Mouse (Mus musculus) kidney, embryonic 16.5 days (tissue): Measurements from ENCODE around the gene Kcnd2. TPM values are rescaled to one million over a fixed set of nuclear protein-coding genes. Genes with fewer than 3 reads are reported as not detected.

Source experiments
- ATAC-seq: fragments of 200-750 bp; cut with Nextera tagmentation; 2 replicates; pipeline ENCODE4 v1.8.0; 2017; ENCODE audit warnings: moderate TSS enrichment; ENCODE audit not compliant: low FRiP score, low TSS enrichment
- H3K27ac ChIP-seq: fragments of 300-500 bp; sonication (generic); 2 replicates; pipeline ENCODE4 v1.5.1; 2014; ENCODE audit warnings: low read length
- H3K27me3 ChIP-seq: fragments of 300-500 bp; sonication (generic); 2 replicates; pipeline ENCODE4 v1.6.1; 2014; ENCODE audit warnings: low read length, control low read depth, mixed read lengths; ENCODE audit not compliant: insufficient read depth
- H3K36me3 ChIP-seq: fragments of 300-500 bp; sonication (generic); 2 replicates; pipeline ENCODE4 v1.6.1; 2014; ENCODE audit warnings: low read length, control low read depth, mixed read lengths; ENCODE audit not compliant: insufficient read depth
- H3K4me1 ChIP-seq: fragments of 300-500 bp; sonication (generic); 2 replicates; pipeline ENCODE4 v1.6.1; 2014; ENCODE audit warnings: low read length, control low read depth, mixed read lengths; ENCODE audit not compliant: insufficient read depth
- H3K4me2 ChIP-seq: fragments of 300-500 bp; sonication (generic); replicated peaks from 2 replicates; pipeline ENCODE4 v1.6.1; 2014; ENCODE audit warnings: low read depth, low read length
- H3K4me3 ChIP-seq: fragments of 300-500 bp; sonication (generic); 2 replicates; pipeline ENCODE4 v1.5.1; 2014; ENCODE audit warnings: mild to moderate bottlenecking, low read length
- H3K9ac ChIP-seq: fragments of 300-500 bp; sonication (generic); replicated peaks from 2 replicates; pipeline ENCODE4 v1.6.1; 2014; ENCODE audit warnings: low read length
- H3K9me3 ChIP-seq: fragments of 300-500 bp; sonication (generic); 2 replicates; pipeline ENCODE4 v1.6.1; 2016; ENCODE audit warnings: low read length, control low read depth
- WGBS: fragments of 180-500 bp; shearing (Covaris S2); extraction: QIAGEN DNeasy Blood & Tissue Kit; methylation state at CpG from one replicate; pipeline ENCODE4 v1.1.7; 2014; 5-methylcytosine and 5-hydroxymethylcytosine counted together
- polyA plus RNA-seq: library from polyadenylated mRNA; unstranded; fragments of >200 nt; fragmentation: Nextera tagmentation; extraction: Ambion mirVana; gene quantifications from 2 replicates; pipeline ENCODE4 v1.2.1, GENCODE M21; 2015

Gene Kcnd2
- polyA plus RNA-seq: 1.6 and 2.0 TPM in 2 replicates

DNA sequence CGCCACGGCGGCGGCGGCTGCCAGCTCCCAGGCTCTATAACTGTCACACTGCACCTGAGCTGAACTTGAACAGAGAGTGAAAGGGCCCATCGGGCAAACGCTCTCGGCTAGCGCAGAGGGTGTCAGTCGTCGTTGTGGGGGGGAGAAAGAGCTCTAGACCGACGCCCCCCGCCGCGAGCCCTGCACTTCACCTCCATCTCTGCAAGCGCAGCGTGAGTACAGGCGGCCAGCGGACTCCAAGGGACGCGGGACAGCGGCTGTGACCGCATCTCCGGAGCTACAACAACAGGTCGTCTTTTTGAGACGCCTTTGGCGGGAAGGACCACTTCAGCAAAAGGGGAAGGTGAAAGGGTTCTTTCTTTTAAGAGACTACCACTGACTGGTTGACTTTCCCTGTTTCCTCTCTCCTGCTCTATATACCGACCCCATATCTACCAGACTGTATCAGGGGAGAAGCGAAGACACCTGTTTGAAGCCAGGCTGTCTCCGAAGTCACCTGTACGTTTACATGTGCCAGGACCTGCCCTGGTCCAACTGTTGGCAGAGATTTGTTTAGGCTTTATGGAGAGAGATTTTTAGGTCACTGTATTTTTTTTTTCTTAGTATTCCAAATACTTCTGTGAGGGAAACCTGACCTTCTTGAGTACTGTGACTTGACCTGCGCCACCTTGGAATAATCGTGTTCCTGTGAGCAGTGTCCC lies at the start of gene Kcnd2:
Gene Kcnd2, plus strand, starts transcription at position 13 of the 701 bp plus-strand sequence.
- H3K27me3 ChIP-seq: peaks cover 14% of the 10 kb centered on the region; the same call in 1 of the 2 replicates
- no peaks in the 10 kb centered on the region for H3K36me3 ChIP-seq
- H3K9me3 ChIP-seq: no peaks in the 10 kb centered on the region
- no peak within 1 kb of the TSS for H3K27ac ChIP-seq
- H3K4me2 ChIP-seq: peak within 1 kb of the TSS; percentile 99
- H3K4me1 ChIP-seq: peaks cover 5% of the 10 kb centered on the region; the same call in 1 of the 2 replicates
- H3K9ac ChIP-seq: peak within 1 kb of the TSS; percentile 65
- H3K4me3 ChIP-seq: peak within 1 kb of the TSS; percentile 72
- no peak for ATAC-seq
- WGBS: 11% methylated on average over 34 of the region's 34 CpGs

DNA sequence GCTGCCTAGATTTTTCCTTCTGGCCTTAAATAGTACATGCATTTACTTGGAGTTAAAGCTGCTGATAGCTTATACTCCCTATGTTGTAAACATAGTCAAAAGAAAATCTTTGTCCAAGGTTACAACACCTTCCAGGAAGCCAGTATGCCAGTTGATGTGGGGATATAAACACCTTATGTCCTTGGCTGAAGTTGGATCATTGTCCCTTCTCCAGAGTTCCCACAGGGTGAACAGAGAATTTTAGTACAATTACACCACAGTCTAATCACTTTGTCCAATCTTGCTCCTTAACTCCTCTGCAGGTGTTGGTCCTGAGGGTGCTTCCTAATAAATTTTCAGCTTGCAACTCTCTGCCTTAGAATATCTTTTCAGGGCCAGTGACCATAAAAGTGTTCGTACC lies 48.7 kb upstream of the Kcnd2 start:
- Histone ChIP-seq H3K27ac (no peak overlapping the region), H3K9me3 (no peaks in the 10 kb centered on the region), H3K36me3 (no peaks in the 10 kb centered on the region), H3K4me3 (no peak overlapping the region), H3K4me1 (no peaks in the 10 kb centered on the region), H3K27me3 (no peaks in the 10 kb centered on the region), H3K9ac (no peak overlapping the region), H3K4me2 (no peak overlapping the region)
- 76% methylated on average over 1 of the region's 1 CpGs for WGBS
- ATAC-seq: no peak

DNA sequence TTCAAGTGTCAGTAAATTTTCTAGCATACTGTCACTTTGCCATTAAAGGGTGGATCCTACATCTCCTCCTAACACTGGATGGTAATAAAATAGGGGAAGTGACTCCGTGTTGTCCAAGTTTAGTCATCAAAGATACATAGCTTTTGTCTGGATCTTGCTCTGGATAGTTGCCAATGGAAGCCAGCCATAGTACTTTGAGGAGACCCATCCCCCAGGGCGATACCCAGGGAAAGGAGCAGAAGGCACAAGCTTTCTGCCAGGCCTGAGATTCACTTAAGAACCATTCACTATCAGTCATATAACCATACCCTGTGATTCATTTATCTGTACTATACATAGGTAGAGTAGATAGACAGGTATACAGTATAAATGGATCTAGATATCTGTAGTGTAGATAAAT lies 20.0 kb upstream of the Kcnd2 start:
- Histone ChIP-seq H3K4me1 (no peaks in the 10 kb centered on the region), H3K4me2 (no peak overlapping the region), H3K4me3 (no peak overlapping the region), H3K9me3 (0 out of 2 replicates have a peak, but pooled peaks cover 3% of the 10 kb centered on the region), H3K27ac (no peak overlapping the region), H3K27me3 (no peaks in the 10 kb centered on the region), H3K9ac (no peak overlapping the region), H3K36me3 (no peaks in the 10 kb centered on the region)
- WGBS: 57% methylated on average over 2 of the region's 2 CpGs
- ATAC-seq: no peak

DNA sequence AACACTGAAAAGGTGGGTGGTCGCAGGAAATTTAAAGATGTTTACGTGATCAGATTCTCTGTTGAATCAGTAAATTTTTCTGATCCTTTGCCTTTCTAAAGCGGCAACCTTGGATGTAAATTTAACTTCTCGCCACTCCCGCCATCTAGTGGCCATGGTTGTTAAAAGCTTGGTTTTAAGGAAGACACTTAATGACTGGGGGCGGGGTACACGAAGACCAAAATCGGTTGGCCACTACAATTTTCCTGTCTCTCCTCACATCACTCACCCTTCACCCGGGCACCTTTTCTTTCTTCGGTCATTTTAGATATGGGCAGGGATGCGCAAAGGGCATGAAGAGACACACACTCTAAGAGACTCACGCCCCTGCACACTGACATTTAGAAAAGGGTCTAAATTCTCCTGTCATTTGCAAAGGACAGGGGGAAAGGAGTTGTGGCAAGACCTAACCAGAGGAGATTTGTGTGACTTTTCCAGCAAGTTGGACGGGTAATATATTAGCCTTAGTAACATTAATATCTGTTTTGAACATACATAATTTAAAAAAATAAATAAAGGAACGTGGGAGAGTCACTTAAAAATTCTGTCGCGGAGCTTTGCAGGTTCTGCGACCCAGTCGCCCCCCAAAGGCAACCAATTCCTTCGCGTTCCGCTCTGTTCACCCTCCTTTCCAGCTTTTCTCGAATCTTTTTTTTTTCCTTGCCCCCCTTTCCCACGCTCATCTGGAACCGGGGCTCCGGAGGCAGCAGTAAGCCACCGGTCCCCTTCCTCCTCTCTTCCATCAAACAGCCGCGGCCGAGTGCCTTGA lies 1.2 kb upstream of the Kcnd2 start:
- H3K4me1 ChIP-seq: peaks cover 5% of the 10 kb centered on the region; the same call in 1 of the 2 replicates
- H3K27ac ChIP-seq: no peak overlapping the region
- H3K9ac ChIP-seq: peak overlapping the region; percentile 65
- WGBS: under 1% methylated on average over 29 of the region's 29 CpGs
- no peaks in the 10 kb centered on the region for H3K36me3 ChIP-seq
- peak; percentile 63 for ATAC-seq
- H3K4me3 ChIP-seq: peak overlapping the region; percentile 72
- peak overlapping the region; percentile 99 for H3K4me2 ChIP-seq
- H3K9me3 ChIP-seq: no peaks in the 10 kb centered on the region
- H3K27me3 ChIP-seq: peaks cover 14% of the 10 kb centered on the region; the same call in 1 of the 2 replicates

DNA sequence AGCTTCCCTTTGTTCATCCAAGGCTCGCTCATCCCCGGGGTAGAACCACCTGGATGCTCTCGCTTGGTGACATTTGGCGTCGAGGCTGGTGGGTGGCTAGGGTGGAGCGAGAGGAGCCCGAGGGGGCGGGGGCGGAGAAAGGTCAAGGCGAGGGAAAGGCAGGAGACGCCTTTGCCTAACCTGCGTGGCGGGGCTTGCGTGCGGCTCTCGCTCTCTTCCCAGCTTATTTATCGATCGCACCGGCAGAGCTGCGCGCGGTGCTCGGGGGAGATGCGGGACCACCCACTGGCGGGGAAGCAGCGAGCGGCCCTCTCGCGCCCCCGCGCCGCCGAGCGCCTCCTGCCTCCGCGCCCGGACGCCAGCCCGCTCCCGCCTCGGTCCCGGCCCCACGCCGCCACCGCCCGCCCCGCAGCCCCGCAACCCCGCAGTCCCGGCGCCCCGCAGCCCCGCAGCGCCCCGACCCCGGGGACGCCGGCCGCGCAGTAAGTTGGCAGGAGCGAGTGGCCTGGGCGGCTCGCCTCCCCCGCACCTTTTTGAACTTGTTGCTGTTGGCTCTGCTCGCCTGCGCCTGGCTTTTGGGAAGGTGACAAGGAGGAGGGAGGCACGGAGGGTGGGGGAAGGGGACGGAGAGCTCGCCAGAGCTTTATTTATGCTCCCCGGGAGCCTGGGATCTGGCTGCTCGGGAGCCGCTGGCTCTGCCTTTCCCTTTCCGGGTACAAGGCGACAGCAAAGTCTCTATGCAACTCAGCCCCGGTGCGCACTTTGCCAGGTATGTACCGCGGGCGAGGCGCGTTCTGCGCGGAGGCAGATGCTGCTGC lies 421 bp upstream of the Kcnd2 start:
- Histone ChIP-seq H3K9me3 (no peaks in the 10 kb centered on the region), H3K4me1 (peaks cover 5% of the 10 kb centered on the region; the same call in 1 of the 2 replicates), H3K27ac (no peak overlapping the region), H3K4me3 (peak overlapping the region; percentile 72), H3K27me3 (peaks cover 14% of the 10 kb centered on the region; the same call in 1 of the 2 replicates), H3K9ac (peak overlapping the region; percentile 65), H3K36me3 (no peaks in the 10 kb centered on the region), H3K4me2 (peak overlapping the region; percentile 99)
- under 1% methylated on average over 68 of the region's 83 CpGs for WGBS
- peak; percentile 75 for ATAC-seq

DNA sequence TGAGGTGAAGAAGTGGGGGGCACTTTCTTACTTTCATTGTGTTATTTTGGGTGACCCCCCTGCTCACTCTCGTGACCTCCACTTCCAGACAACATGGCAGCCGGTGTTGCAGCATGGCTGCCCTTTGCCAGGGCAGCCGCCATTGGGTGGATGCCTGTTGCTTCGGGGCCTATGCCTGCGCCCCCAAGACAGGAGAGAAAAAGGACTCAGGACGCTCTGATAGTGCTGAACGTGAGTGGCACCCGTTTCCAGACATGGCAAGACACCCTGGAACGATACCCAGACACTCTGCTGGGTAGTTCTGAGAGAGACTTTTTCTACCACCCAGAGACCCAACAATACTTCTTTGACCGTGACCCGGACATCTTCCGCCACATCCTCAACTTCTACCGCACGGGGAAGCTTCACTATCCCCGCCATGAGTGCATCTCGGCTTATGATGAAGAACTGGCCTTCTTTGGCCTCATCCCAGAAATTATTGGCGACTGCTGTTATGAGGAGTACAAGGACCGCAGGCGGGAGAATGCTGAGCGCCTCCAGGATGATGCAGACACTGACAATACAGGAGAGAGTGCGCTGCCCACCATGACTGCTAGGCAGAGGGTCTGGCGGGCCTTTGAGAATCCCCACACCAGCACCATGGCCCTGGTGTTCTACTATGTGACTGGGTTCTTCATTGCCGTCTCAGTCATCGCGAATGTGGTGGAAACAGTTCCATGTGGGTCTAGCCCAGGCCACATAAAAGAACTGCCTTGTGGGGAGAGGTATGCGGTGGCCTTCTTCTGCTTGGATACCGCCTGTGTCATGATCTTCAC lies 1.1 kb downstream of the Kcnd2 start:
- Histone ChIP-seq H3K9me3 (no peaks in the 10 kb centered on the region), H3K27ac (no peak overlapping the region), H3K4me1 (peaks cover 5% of the 10 kb centered on the region; the same call in 1 of the 2 replicates), H3K36me3 (no peaks in the 10 kb centered on the region), H3K9ac (no peak overlapping the region), H3K27me3 (peaks cover 14% of the 10 kb centered on the region; the same call in 1 of the 2 replicates), H3K4me2 (no peak overlapping the region), H3K4me3 (no peak overlapping the region)
- ATAC-seq: no peak
- 95% methylated on average over 27 of the region's 27 CpGs for WGBS

DNA sequence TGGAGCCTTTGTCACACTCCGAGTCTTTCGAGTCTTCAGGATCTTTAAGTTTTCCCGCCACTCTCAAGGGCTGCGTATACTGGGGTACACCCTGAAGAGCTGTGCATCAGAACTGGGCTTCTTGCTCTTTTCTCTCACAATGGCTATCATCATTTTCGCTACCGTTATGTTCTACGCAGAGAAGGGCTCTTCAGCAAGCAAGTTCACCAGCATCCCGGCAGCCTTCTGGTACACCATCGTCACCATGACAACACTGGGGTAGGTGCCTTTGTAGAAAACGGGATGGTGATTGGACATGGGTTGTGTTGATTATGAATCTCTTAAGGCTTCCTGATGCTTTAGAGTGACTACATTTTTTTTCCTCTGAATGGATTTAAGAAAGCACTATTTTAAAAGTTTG lies 1.9 kb downstream of the Kcnd2 start:
- H3K36me3 ChIP-seq: no peaks in the 10 kb centered on the region

DNA sequence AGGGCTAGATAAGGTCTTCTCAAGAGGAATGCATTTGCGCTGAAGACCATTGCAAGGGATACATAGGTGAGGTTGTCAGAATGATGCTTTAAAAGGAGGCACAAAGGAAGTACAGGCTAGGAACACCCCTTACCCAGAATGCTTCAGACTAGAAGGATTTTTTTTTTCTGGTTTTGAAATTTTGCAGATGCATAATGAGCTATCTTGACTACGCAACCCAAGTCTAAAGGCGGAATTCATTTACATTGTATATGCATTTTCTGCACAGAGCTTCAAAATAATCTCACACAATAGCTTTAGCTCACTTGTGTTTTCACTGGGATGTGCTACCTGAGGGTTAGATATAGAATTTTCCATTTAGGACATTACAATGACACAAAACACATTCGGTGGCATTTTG lies 10.8 kb downstream of the Kcnd2 start:
- H3K4me1 ChIP-seq: no peaks in the 10 kb centered on the region
- H3K4me2 ChIP-seq: no peak overlapping the region
- no peaks in the 10 kb centered on the region for H3K27me3 ChIP-seq
- H3K27ac ChIP-seq: no peak overlapping the region
- H3K9me3 ChIP-seq: no peaks in the 10 kb centered on the region
- H3K4me3 ChIP-seq: no peak overlapping the region
- 97% methylated on average over 4 of the region's 4 CpGs for WGBS
- ATAC-seq: no peak
- no peaks in the 10 kb centered on the region for H3K36me3 ChIP-seq
- no peak overlapping the region for H3K9ac ChIP-seq

More for the DNA sequence above, 1.9 kb downstream of the Kcnd2 start:
- H3K4me2 ChIP-seq: no peak overlapping the region
- H3K9me3 ChIP-seq: no peaks in the 10 kb centered on the region
- 96% methylated on average over 10 of the region's 10 CpGs for WGBS
- H3K4me1 ChIP-seq: peaks cover 5% of the 10 kb centered on the region; the same call in 1 of the 2 replicates
- H3K4me3 ChIP-seq: no peak overlapping the region
- H3K27me3 ChIP-seq: peaks cover 13% of the 10 kb centered on the region; the same call in 1 of the 2 replicates
- no peak overlapping the region for H3K27ac ChIP-seq
- no peak overlapping the region for H3K9ac ChIP-seq
- ATAC-seq: no peak

DNA sequence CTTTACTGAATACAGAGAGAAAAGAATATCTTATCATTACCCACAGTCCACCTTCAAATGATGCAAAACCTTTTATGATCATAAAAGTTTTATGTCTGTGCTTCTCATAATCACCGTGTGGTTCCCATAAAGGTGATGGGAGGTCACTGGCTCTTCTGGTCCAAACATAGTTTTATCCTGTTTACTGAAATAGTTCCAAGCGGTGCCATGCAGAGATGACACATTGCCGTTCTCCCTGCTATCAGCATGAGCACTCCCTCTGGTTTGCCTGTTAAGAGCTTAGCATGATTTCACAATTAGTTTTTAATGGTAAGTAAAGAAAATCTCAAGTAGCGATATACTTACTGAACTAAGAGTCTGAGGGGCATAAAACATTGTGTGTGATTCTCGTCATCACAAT lies 43.7 kb downstream of the Kcnd2 start:
- no peaks in the 10 kb centered on the region for H3K9me3 ChIP-seq
- H3K36me3 ChIP-seq: no peaks in the 10 kb centered on the region
- H3K4me2 ChIP-seq: no peak overlapping the region
- no peaks in the 10 kb centered on the region for H3K27me3 ChIP-seq
- no peak overlapping the region for H3K27ac ChIP-seq
- H3K4me3 ChIP-seq: no peak overlapping the region
- H3K4me1 ChIP-seq: no peaks in the 10 kb centered on the region
- no peak overlapping the region for H3K9ac ChIP-seq
- ATAC-seq: no peak
- 80% methylated on average over 5 of the region's 5 CpGs for WGBS
